Mouse (Mus musculus): ENCODE measurements at regions not wholly inside any gene's neighbourhood (a gene's known extent, or its start where the extent isn't known, plus 50 kb on each side); places are given as distances from the start of the nearest gene placed in this dataset.

GRCm38 (mm10) chr12:29107720-29108051 is 356.1 kb downstream of the Eipr1 start:
- no peaks in the 10 kb centered on the region for H3K36me3 ChIP-seq (ENCODE audit: control insufficient read depth in 1 of 2, insufficient read depth in 2 of 2, low read length in 2 of 2)

DNA sequence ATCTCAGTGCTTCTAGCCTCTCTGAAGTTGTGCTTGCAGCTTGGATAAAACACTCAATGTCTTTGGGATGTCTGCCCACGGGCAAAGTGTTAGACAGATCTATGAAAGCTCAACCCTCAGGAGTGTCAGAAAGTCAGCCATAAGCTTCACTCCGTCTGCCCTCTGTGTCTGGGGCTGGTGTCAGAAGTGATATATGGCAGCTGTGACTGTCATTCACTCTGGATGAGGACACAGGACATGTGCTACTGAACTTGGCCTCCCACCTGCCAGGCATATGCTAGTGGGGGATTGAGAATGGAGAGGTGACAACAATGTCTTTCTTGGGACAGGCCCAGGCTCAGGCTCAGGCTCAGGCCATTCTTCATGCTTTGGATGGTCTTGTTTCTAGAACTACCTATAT is 366.7 kb downstream of the Eipr1 start:
- H3K36me3 ChIP-seq (ENCODE audit: control insufficient read depth in 1 of 2, insufficient read depth in 2 of 2, low read length in 2 of 2), result no peaks in the 10 kb centered on the region
- no peak overlapping the region for H3K27ac ChIP-seq (ENCODE audit: control insufficient read depth, low read depth, low read length)
- no peak for TF ChIP-seq NELFE (IDR thresholded peaks at IDR 0.05; ENCODE audit: low read depth, low read length)
- no peak for TF ChIP-seq ELF1 (IDR thresholded peaks at IDR 0.05; ENCODE audit: low read depth, low read length)
- no peak for TF ChIP-seq NRF1 (IDR thresholded peaks at IDR 0.05; ENCODE audit: insufficient read depth, low read depth, low read length, poor library complexity, severe bottlenecking)
- TF ChIP-seq BHLHE40 (IDR thresholded peaks at IDR 0.05; ENCODE audit: borderline replicate concordance, low read depth, low read length), result no peak
- TF ChIP-seq ZKSCAN1 (IDR thresholded peaks at IDR 0.05; ENCODE audit: low read depth, low read length), result no peak
- TF ChIP-seq POLR2AphosphoS2 (IDR thresholded peaks at IDR 0.05; ENCODE audit: low read length), result no peak
- TF ChIP-seq MXI1 (IDR thresholded peaks at IDR 0.05; ENCODE audit: low read depth, low read length), result no peak
- H3K9ac ChIP-seq (ENCODE audit: control insufficient read depth, low read depth, low read length, poor library complexity, severe bottlenecking), result no peak overlapping the region
- no peak for DNase-seq (ENCODE audit: low read depth, low spot score)
- no peaks in the 10 kb centered on the region for H3K27me3 ChIP-seq (ENCODE audit: control insufficient read depth in 1 of 2, insufficient read depth in 2 of 2, low read length in 2 of 2)
- H3K9me3 ChIP-seq (replicated peaks; ENCODE audit: insufficient read depth, low read length), result no peaks in the 10 kb centered on the region
- H3K4me3 ChIP-seq (ENCODE audit: control insufficient read depth in 1 of 2, insufficient read depth in 1 of 2, low read depth in 2 of 2, low read length in 2 of 2), result no peak overlapping the region
- no peaks in the 10 kb centered on the region for H3K79me2 ChIP-seq (ENCODE audit: control insufficient read depth, insufficient read depth, low read length, poor library complexity)
- H3K4me1 ChIP-seq (ENCODE audit: control insufficient read depth in 1 of 2, insufficient read depth in 2 of 2, low read length in 2 of 2), result no peaks in the 10 kb centered on the region

More at GRCm38 (mm10) chr12:29107720-29108051, 356.1 kb downstream of the Eipr1 start:
- no peak for TF ChIP-seq RCOR1 (IDR thresholded peaks at IDR 0.05; ENCODE audit: low read depth, low read length)
- TF ChIP-seq ZMIZ1 (IDR thresholded peaks at IDR 0.05; ENCODE audit: low read depth, low read length), result no peak
- no peak for TF ChIP-seq RAD21 (IDR thresholded peaks at IDR 0.05; ENCODE audit: low read depth, low read length)
- no peak for TF ChIP-seq SMC3 (IDR thresholded peaks at IDR 0.05; ENCODE audit: low read depth, low read length)
- no peak for TF ChIP-seq MAX (IDR thresholded peaks at IDR 0.05; ENCODE audit: low read length)
- no peak for TF ChIP-seq MYB (IDR thresholded peaks at IDR 0.05; ENCODE audit: low read depth, low read length)
- TF ChIP-seq GATA1 (IDR thresholded peaks at IDR 0.05; ENCODE audit: low read depth, low read length), result no peak
- no peak for TF ChIP-seq MEF2A (IDR thresholded peaks at IDR 0.05; ENCODE audit: extremely low read depth, insufficient replicate concordance, low read depth, low read length, poor library complexity, severe bottlenecking)
- TF ChIP-seq GABPA (IDR thresholded peaks at IDR 0.05; ENCODE audit: low read depth, low read length), result no peak
- TF ChIP-seq UBTF (IDR thresholded peaks at IDR 0.05; ENCODE audit: borderline replicate concordance, insufficient read depth, low read depth, low read length), result no peak
- TF ChIP-seq MXI1 (IDR thresholded peaks at IDR 0.05; ENCODE audit: low read depth, low read length), result no peak
- TF ChIP-seq TAL1 (IDR thresholded peaks at IDR 0.05; ENCODE audit: low read length), result no peak
- no peak for TF ChIP-seq TCF12 (IDR thresholded peaks at IDR 0.05; ENCODE audit: low read depth, low read length)
- Histone ChIP-seq H3K27ac (ENCODE audit: control insufficient read depth, low read depth, low read length) (no peak overlapping the region), H3K4me1 (ENCODE audit: control insufficient read depth in 1 of 2, insufficient read depth in 2 of 2, low read length in 2 of 2) (no peaks in the 10 kb centered on the region), H3K27me3 (ENCODE audit: control insufficient read depth in 1 of 2, insufficient read depth in 2 of 2, low read length in 2 of 2) (no peaks in the 10 kb centered on the region), H3K9ac (ENCODE audit: control insufficient read depth, low read depth, low read length, poor library complexity, severe bottlenecking) (no peak overlapping the region), H3K4me3 (ENCODE audit: control insufficient read depth in 1 of 2, insufficient read depth in 1 of 2, low read depth in 2 of 2, low read length in 2 of 2) (no peak overlapping the region), H3K9me3 (replicated peaks; ENCODE audit: insufficient read depth, low read length) (no peaks in the 10 kb centered on the region), H3K79me2 (ENCODE audit: control insufficient read depth, insufficient read depth, low read length, poor library complexity) (no peaks in the 10 kb centered on the region)
- DNase-seq (ENCODE audit: low read depth, low spot score), result no peak

Data from MEL (cell line).